Mouse (Mus musculus) CD4-positive naive resting alpha-beta T cell, adult 57 days (primary cell): ENCODE measurements around the gene 2210010C04Rik. TPM values are rescaled to one million over a fixed set of nuclear protein-coding genes. Genes with fewer than 3 reads are reported as not detected.

Experiments used
- total RNA-seq: library from RNA; stranded (reverse); gene quantifications from one replicate; pipeline ENCODE4 v1.2.4, GENCODE M21; 2023

Gene 2210010C04Rik
- 0.35 TPM for total RNA-seq

DNA sequence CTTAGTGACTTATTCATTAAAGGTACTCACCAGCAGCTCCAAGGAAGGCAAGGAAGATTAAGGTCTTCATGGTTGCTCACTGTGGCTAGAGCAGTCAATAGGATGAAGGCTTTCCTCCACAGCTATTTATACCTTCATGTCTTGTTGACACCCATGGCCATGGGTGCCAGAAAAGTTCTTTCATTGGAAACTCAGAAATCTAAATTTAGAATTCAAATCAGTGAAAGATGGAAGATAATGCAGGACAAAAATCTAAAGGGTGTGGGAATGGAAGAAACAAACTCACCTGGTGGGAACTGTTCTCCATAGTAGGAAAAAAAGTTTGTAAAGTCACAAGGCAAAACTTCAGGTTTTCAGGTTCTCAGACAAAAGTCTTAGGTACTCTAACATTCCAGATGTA is at the start of gene 2210010C04Rik:
Gene 2210010C04Rik (minus strand): TSS at position 101 of the 400 bp plus-strand sequence.

GRCm38 (mm10) chr6:40999379-40999778 is 35.9 kb downstream of the 2210010C04Rik start, which contains the start of gene Gm2663:
TSS of gene Gm2663 (minus strand) at chr6:40999479.

Other genes starting within 250 kb of the 2210010C04Rik start
- not detected for gene Moxd2, start 148.0 kb downstream of the 2210010C04Rik start, total RNA-seq
- not detected for gene Prss58, start 135.1 kb downstream of the 2210010C04Rik start, total RNA-seq
- not detected for gene 1700074P13Rik, start 95.0 kb downstream of the 2210010C04Rik start, total RNA-seq
- not detected for gene Gm4744, start 83.6 kb downstream of the 2210010C04Rik start, total RNA-seq
- not detected for gene 1810009J06Rik, start 70.8 kb downstream of the 2210010C04Rik start, total RNA-seq
- gene Gm2663, start 36.0 kb downstream of the 2210010C04Rik start, total RNA-seq, result not detected